23 mouse cellular contexts compared by ENCODE assay signal in genomic region chr2:20973513-20973912, GRCm38 (mm10). TPM values are rescaled to one million over a fixed set of nuclear protein-coding genes. Genes with fewer than 3 reads are reported as not detected.
DNase-seq lines count a peak whose midpoint lies in the region; TF ChIP-seq lines count a peak whose summit lies in the region.
"Had no signal": no experiment of that assay in that cellular context is flagged by ENCODE, and none has a peak within 500 bp of the region (broad histone marks: within the 10 kb centered on the region; RNA-seq: fewer than 3 reads in every experiment).

No protein-coding gene starts in this region.

- no peak for TF ChIP-seq POLR2A in cerebellum, adult 2 months (IDR thresholded peaks at IDR 0.05; ENCODE audit: borderline replicate concordance, insufficient read depth, low read length)

- no peaks in the 10 kb centered on the region for H3K4me1 ChIP-seq in cerebellum, adult 2 months (ENCODE audit: control insufficient read depth, insufficient read depth, low read length)

- peak overlapping the region; percentile 12; the same call in 1 of the 2 replicates for H3K4me3 ChIP-seq in layer of hippocampus, adult 2 months
- H3K4me3 ChIP-seq in cerebellum, adult 2 months (replicated peaks; ENCODE audit: insufficient read depth, low read depth, low read length), result no peak overlapping the region
- H3K4me3 ChIP-seq: forebrain, embryonic 13.5 days; heart, embryonic 15.5 days; hindbrain, embryonic 13.5 days; midbrain, embryonic 12.5 days; neural tube, embryonic 15.5 days had no signal

- WGBS in cerebellum, adult 2 months, result 88% methylated on average over 3 of the region's 3 CpGs

- intact Hi-C loops in left cerebral cortex, postnatal 25 days (cut with DNase I), result loop anchor here (1.0 kb wide), 3 partner anchors 61 to 118 kb away; no protein-coding TSS in a partner anchor

- H3K27ac ChIP-seq in layer of hippocampus, adult 2 months, result peak overlapping the region; percentile 85
- H3K27ac ChIP-seq in cerebellum, adult 2 months (ENCODE audit: insufficient read depth, low read length), result no peak overlapping the region
- H3K27ac ChIP-seq: forebrain, embryonic 13.5 days; heart, embryonic 15.5 days; hindbrain, embryonic 13.5 days; liver, embryonic 14.5 days; midbrain, embryonic 12.5 days; neural tube, embryonic 15.5 days had no signal

- TF ChIP-seq CTCF in layer of hippocampus, adult 2 months (conservative IDR thresholded peaks at IDR 0.05), result no peak
- no peak for TF ChIP-seq CTCF in cerebellum, adult 2 months (IDR thresholded peaks at IDR 0.05; ENCODE audit: borderline replicate concordance, insufficient read depth, low read depth, low read length)

- peak; percentile 55 to 72 for DNase-seq in layer of hippocampus, adult 2 months (ENCODE audit: low spot score in 2 of 2)
- no peak for DNase-seq in layer of hippocampus, postnatal 25 days (ENCODE audit: extremely low spot score in 1 of 2, low spot score in 1 of 2)
- DNase-seq in lung, postnatal 25 days (ENCODE audit: low spot score), result peak; percentile 36
- no peak for DNase-seq in lung, postnatal 14 days
- DNase-seq in left cerebral cortex, postnatal 25 days (ENCODE audit: low spot score in 2 of 2), result peak; percentile 65 to 87
- peak; percentile 48 for DNase-seq in right cerebral cortex, postnatal 25 days
- DNase-seq in embryo, embryonic 9.5 days (ENCODE audit: extremely low spot score), result no peak
- DNase-seq in cerebellum, adult 2 months, result no peak
- DNase-seq: adrenal gland, adult 8-10 months; cerebellum, adult 8-10 months; cerebellum, postnatal 36 days; embryo, embryonic 11 days; gastrocnemius, postnatal 36 days; heart, postnatal 36 days; kidney, adult 18-20 months; lung, embryonic 14.5 days; thymus, postnatal 25 days had no signal

- H3K27me3 ChIP-seq in cerebellum, adult 2 months (ENCODE audit: control insufficient read depth, insufficient read depth, low read length), result no peaks in the 10 kb centered on the region
- H3K27me3 ChIP-seq: forebrain, embryonic 13.5 days; heart, embryonic 15.5 days; hindbrain, embryonic 13.5 days; midbrain, embryonic 12.5 days; neural tube, embryonic 15.5 days had no signal

RNA-seq across cellular contexts. Expression of gene Arhgap21, which starts 4.8 kb away (rescaled TPM):
- 100 to 1,000 TPM; 358 to 386 TPM for total RNA-seq in layer of hippocampus, adult 2 months (2021)
- 100 to 1,000 TPM; 295 to 351 TPM for total RNA-seq in layer of hippocampus, postnatal 25 days (2021)
- 100 to 1,000 TPM; 238 to 256 TPM for total RNA-seq in left cerebral cortex, postnatal 25 days (2021)
- polyA plus RNA-seq in cerebellum, adult 2 months (2012; rRNA removed), result 213 and 231 TPM in 2 replicates

Comparison
In these comparisons a context has a peak if more than half of its experiments do, and no peak if none do; other contexts are left out.
1. DNase-seq: peak in layer of hippocampus, adult 2 months (2 of 2), lung, postnatal 25 days (single experiment), left cerebral cortex, postnatal 25 days (2 of 2) and right cerebral cortex, postnatal 25 days (single experiment); none in layer of hippocampus, postnatal 25 days (0 of 2), lung, postnatal 14 days (single experiment), embryo, embryonic 9.5 days (single experiment) and cerebellum, adult 2 months (0 of 2).